Mouse (Mus musculus) limb, embryonic 15.5 days (tissue): Measurements from ENCODE around the gene Anpep. TPM values are rescaled to one million over a fixed set of nuclear protein-coding genes. Genes with fewer than 3 reads are reported as not detected.

ENCODE experiments used
- ATAC-seq: fragments of 200-750 bp; cut with Nextera tagmentation; 2 replicates; pipeline ENCODE4 v1.8.0; 2017; ENCODE audit warnings: low read depth, moderate TSS enrichment; ENCODE audit not compliant: insufficient number of reproducible peaks, low FRiP score, low TSS enrichment
- H3K27ac ChIP-seq: fragments of 300-500 bp; sonication (generic); 2 replicates; pipeline ENCODE4 v1.5.1; 2015; ENCODE audit warnings: moderate library complexity, mild to moderate bottlenecking, inconsistent platforms
- H3K27me3 ChIP-seq: fragments of 300-500 bp; sonication (generic); 2 replicates; pipeline ENCODE4 v1.6.1; 2015; ENCODE audit warnings: inconsistent platforms
- H3K36me3 ChIP-seq: fragments of 300-500 bp; sonication (generic); 2 replicates; pipeline ENCODE4 v1.6.1; 2015; ENCODE audit warnings: inconsistent platforms
- H3K4me1 ChIP-seq: fragments of 300-500 bp; sonication (generic); 2 replicates; pipeline ENCODE4 v1.6.1; 2015; ENCODE audit warnings: inconsistent platforms
- H3K4me2 ChIP-seq: fragments of 300-500 bp; sonication (generic); 2 replicates; pipeline ENCODE4 v1.6.1; 2015; ENCODE audit warnings: mild to moderate bottlenecking, inconsistent platforms
- H3K4me3 ChIP-seq: fragments of 300-500 bp; sonication (generic); 2 replicates; pipeline ENCODE4 v1.5.1; 2015; ENCODE audit warnings: mild to moderate bottlenecking, inconsistent platforms
- H3K9ac ChIP-seq: fragments of 300-500 bp; sonication (generic); 2 replicates; pipeline ENCODE4 v1.6.1; 2015; ENCODE audit warnings: inconsistent platforms
- H3K9me3 ChIP-seq: fragments of 300-500 bp; sonication (generic); 2 replicates; pipeline ENCODE4 v1.6.1; 2016; ENCODE audit warnings: inconsistent platforms
- WGBS: fragments of 180-500 bp; shearing (Covaris S2); methylation state at CpG from one replicate; pipeline ENCODE4 v1.1.7; 2015; 5-methylcytosine and 5-hydroxymethylcytosine counted together
- polyA plus RNA-seq: library from polyadenylated mRNA; unstranded; fragments of >200 nt; fragmentation: Nextera tagmentation; extraction: Ambion mirVana; gene quantifications from 2 replicates; pipeline ENCODE4 v1.2.1, GENCODE M21; 2015

The Anpep gene
- polyA plus RNA-seq, 1 experiment from 2014 or later = 21.6 TPM

DNA sequence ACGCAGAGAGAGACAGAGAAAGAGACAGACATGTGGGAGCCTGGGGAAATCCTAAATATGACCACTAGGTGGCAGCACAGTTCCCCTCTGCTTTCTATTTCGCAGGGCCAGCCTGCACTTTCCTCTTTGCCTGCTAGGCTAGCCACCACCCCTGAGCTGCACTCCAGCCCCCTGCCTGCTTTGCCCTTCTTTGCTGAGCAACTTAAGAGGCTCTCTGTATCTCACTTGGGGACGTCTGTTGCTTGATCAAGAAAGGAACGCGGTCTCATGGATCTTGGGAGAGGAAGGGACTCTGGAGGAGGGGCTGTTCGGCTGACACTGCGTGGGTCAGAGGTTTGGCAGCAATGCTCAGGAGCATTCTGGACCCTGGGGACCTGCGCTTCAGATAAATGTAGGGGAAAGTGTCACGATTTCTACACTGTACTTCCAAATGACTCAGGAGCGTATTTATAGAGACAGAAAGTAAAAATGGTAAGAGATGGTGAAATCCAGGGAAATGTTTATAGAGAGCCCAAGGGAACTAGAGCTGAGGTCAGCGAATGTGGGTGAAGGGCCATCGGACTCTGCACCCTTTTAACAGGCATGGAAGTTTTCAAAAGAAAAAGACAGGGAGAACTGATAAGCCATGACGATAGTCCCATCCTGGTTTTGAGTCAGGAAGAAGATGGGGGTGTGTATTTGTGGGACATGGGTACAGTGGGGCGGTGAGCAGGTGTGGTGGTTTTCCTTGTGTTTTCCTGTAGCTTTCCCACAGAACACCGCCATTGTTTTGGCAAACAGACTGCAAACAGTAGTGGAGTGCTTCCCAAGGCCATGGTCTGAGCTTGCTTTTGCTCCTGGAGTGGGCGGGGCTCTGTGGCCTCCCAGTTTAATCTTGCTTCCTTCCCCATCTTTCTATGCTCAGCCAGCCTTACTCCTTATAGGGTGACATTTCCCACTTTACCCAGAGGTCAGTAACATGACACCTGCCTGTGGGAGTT, 79.9 kb downstream of the Anpep start:
- Histone ChIP-seq H3K4me3 (peak overlapping the region; percentile 8; the same call in 1 of the 2 replicates), H3K36me3 (no peaks in the 10 kb centered on the region), H3K4me2 (peak overlapping the region; percentile 29), H3K4me1 (peaks cover 3% of the 10 kb centered on the region; the same call in 1 of the 2 replicates), H3K9ac (no peak overlapping the region), H3K9me3 (no peaks in the 10 kb centered on the region), H3K27me3 (peaks cover 3% of the 10 kb centered on the region; the same call in 1 of the 2 replicates), H3K27ac (no peak overlapping the region)
- peak; percentile 70 for ATAC-seq
- 29% methylated on average over 16 of the region's 16 CpGs for WGBS

Other genes with a start within 250 kb of the Anpep start
- not detected in 2 replicates for gene Rhcg, start 243.4 kb downstream of the Anpep start, polyA plus RNA-seq
- 6.4 and 7.6 TPM in 2 replicates for gene Ticrr, start 200.9 kb downstream of the Anpep start, polyA plus RNA-seq
- gene Kif7, start 145.3 kb downstream of the Anpep start, polyA plus RNA-seq = 4.8 and 6.2 TPM in 2 replicates
- 0.26 TPM in 1 of 2 replicates, not detected in the other for gene Plin1, start 128.2 kb downstream of the Anpep start, polyA plus RNA-seq
- 8.3 and 10.5 TPM in 2 replicates for gene Pex11a, start 117.9 kb downstream of the Anpep start, polyA plus RNA-seq
- 0.25 TPM in 1 of 2 replicates, not detected in the other for gene Wdr93, start 117.9 kb downstream of the Anpep start, polyA plus RNA-seq
- 0.15 TPM in 1 of 2 replicates, not detected in the other for gene Mesp1, start 67.3 kb downstream of the Anpep start, polyA plus RNA-seq
- 0.83 and 0.90 TPM in 2 replicates for gene Mesp2, start 50.3 kb downstream of the Anpep start, polyA plus RNA-seq
- 25.6 and 25.7 TPM in 2 replicates for gene Ap3s2, start 59.6 kb upstream of the Anpep start, polyA plus RNA-seq
- gene Arpin, start 74.3 kb upstream of the Anpep start, polyA plus RNA-seq = 26.3 and 28.3 TPM in 2 replicates
- gene Zfp710, start 163.8 kb upstream of the Anpep start, polyA plus RNA-seq = 16.9 and 18.9 TPM in 2 replicates